Mouse (Mus musculus) cerebellum, adult 2 months (tissue): ENCODE results near the gene Gdi1. TPM values are rescaled to one million over a fixed set of nuclear protein-coding genes. Genes with fewer than 3 reads are reported as not detected.

ENCODE experiments used
- DNase-seq, 2 experiments: peaks; one replicate each; pipeline ENCODE4 v3.0.0; 2021
- H3K27ac ChIP-seq: fragments of 200-500 bp; 2 replicates; pipeline ENCODE4 v1.5.1; 2012; ENCODE audit warnings: low read length, control low read depth, inconsistent platforms; ENCODE audit not compliant: insufficient read depth
- H3K27me3 ChIP-seq: fragments of 200-500 bp; 2 replicates; pipeline ENCODE4 v1.6.1; 2012; ENCODE audit warnings: inconsistent platforms, mild to moderate bottlenecking, low read length, moderate library complexity; ENCODE audit not compliant: control insufficient read depth, insufficient read depth
- H3K4me1 ChIP-seq: fragments of 200-500 bp; 2 replicates; pipeline ENCODE4 v1.6.1; 2011; ENCODE audit warnings: low read length; ENCODE audit not compliant: control insufficient read depth, insufficient read depth
- H3K4me3 ChIP-seq: fragments of 200-500 bp; replicated peaks from 2 replicates; pipeline ENCODE3; 2011; ENCODE audit warnings: mild to moderate bottlenecking, low read depth, low read length, control low read depth; ENCODE audit not compliant: insufficient read depth
- CTCF ChIP-seq: fragments of 200-500 bp; IDR thresholded peaks from 2 replicates; pipeline ENCODE4 v1.5.1; 2011; ENCODE audit warnings: low read depth, mild to moderate bottlenecking, control low read depth, low read length, moderate library complexity, borderline replicate concordance; ENCODE audit not compliant: insufficient read depth
- POLR2A ChIP-seq: fragments of 200-500 bp; IDR thresholded peaks from 2 replicates; pipeline ENCODE4 v1.6.1; 2011; ENCODE audit warnings: low read length, control low read depth, borderline replicate concordance; ENCODE audit not compliant: insufficient read depth
- WGBS: fragments of 180-500 bp; shearing (Covaris S2); methylation state at CpG from one replicate; pipeline ENCODE4 v1.1.7; 2018; 5-methylcytosine and 5-hydroxymethylcytosine counted together
- polyA plus RNA-seq: library from polyadenylated mRNA; depleted of rRNA; stranded (reverse); fragments of >200 nt; gene quantifications from 2 replicates; pipeline ENCODE4 v1.2.3, GENCODE M21; 2012

The Gdi1 gene
- polyA plus RNA-seq, 1 experiment: 843 TPM

DNA sequence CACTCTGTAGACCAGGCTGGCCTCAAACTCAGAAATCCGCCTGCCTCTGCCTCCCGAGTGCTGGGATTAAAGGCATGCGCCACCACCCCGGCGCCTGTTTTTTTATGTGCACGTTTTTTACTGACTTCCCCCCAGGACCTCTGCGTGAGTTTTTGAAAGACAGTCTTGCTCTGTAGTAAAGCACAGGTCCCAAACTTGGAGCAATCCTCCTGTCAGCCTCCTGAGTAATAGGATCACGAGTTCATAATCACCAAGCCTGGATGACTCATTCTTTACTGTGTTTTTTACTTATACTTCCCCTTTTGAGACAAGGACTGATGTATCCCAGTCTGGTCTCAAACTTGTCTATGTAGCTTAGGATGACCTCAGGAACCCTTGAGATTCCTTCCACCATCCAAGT, 26.9 kb upstream of the Gdi1 start:
- TF ChIP-seq CTCF (no peak), POLR2A (no peak)
- Histone ChIP-seq H3K27ac (no peak overlapping the region), H3K27me3 (no peaks in the 10 kb centered on the region), H3K4me3 (no peak overlapping the region), H3K4me1 (no peaks in the 10 kb centered on the region)
- WGBS: 73% methylated on average over 8 of the region's 8 CpGs
- no peak for DNase-seq

DNA sequence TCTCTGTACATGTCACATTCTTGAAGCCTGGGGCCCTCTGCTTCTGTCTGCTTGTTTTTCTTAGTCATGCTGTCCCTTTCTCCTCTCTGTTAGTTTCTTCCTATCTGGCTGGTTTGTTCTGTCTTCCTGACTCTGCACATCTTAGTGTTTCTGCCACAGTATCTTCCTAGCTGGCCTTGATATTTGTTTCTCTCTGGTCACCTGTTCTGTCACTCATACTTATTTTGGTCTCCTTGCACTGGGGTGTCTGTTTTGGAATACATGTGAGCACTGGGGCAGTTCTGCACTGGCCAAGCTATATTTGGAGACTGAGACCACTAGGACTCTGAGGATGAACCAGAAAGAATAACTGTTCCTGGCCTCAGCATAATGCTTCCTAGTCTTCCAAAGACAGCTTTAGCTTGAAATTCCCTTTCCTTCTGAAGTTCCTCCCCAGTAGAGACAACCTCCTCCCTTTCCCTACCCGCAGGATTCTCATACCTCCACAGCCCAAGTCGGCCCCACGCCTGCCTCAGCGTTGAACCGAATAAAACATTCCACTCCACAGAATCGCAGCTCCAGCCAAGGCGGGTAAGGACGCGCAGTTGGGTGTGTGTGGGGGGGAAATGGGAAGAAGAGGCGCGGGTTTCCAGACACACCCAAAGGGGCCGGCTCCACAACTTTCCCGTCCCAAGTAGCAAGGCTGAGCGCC, 23.6 kb upstream of the Gdi1 start:
- DNase-seq: no peak
- H3K27ac ChIP-seq: no peak overlapping the region

DNA sequence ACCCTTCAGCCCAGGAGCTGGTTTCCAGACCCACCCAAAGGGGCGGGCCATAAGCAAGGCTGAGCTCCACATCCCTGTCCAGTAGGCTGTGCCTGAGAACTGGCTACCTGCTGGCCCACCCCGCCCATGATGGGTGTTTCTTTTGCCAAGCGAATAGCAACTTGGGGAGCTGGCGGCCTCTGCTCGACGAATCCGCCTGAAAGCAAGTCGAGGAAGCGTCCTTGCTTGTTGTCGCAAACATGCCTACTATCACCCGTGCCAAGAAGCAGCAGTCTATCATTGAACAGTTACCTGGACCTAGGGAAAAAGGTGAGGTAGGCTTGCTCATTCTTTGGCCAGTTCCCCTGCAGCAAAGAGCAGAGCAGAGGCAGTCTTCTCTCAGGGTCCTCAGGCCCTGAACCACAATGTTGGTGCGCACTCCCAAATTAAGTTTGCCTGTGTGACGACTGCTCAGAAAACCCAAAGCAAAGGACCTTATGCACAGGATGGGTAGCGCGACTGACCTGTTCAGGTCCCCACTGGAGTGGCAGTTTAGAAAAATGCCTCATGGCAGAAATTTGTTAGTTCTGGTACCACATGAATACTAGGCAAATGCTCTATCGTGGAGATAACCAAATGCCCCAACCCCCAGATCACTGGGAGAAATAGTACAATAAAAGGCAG, 22.9 kb upstream of the Gdi1 start, which contains the start of the genes Taz and Dnase1l1:
TSS of gene Taz (plus strand) at position 181 of the 663 bp plus-strand sequence.
TSS of gene Dnase1l1 (minus strand) at position 606 of the 663 bp plus-strand sequence.
- H3K4me1 ChIP-seq: 0 out of 2 replicates have a peak, but pooled peaks cover 3% of the 10 kb centered on the region
- DNase-seq: peak; percentile 72 to 82
- 10% methylated on average over 16 of the region's 16 CpGs for WGBS
- H3K27ac ChIP-seq: peak within 1 kb of the TSS; percentile 61; the same call in 1 of the 2 replicates
- peak within 1 kb of the TSS; percentile 75 for H3K4me3 ChIP-seq
- TF ChIP-seq CTCF: no peak
- no peak for TF ChIP-seq POLR2A
- H3K27me3 ChIP-seq: no peaks in the 10 kb centered on the region

More for the DNA sequence above, 23.6 kb upstream of the Gdi1 start:
- no peak for TF ChIP-seq CTCF
- TF ChIP-seq POLR2A: no peak
- Histone ChIP-seq H3K4me3 (peak overlapping the region; percentile 75), H3K4me1 (0 out of 2 replicates have a peak, but pooled peaks cover 3% of the 10 kb centered on the region), H3K27me3 (no peaks in the 10 kb centered on the region)
- under 1% methylated on average over 14 of the region's 14 CpGs for WGBS

DNA sequence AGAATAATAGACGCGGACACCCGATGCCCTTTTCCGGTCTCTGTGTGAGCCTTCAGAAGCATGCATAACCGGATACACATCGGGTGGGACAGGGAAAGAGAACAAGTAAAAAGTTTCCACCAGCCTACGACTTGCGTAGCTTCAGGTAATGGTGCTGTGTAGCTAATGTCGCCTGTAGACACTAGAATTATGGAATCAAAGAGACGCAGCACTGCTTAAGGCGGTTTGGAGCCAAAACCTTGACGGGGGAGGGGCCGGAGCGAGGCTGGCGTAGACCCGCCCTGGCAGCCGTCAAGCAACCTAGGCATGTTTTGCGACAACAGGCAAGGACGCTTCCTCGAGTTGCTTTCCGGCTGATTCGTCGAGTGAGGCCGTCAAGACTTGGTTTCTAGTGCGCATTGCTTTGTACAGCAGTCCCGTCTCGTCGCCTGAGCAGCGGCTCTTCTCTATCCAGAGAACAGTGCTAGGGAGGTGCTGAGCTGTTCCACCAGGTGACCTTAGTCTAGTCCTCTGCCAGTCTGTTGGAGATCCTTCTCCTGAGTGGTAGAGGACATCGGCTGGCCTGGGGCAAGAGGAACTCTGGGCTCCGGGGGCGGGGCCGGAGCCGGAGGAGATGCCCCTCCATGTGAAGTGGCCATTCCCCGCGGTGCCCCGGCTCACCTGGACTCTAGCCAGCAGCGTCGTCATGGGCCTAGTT, 22.3 kb upstream of the Gdi1 start:
- DNase-seq: peak; percentile 86 to 89
- H3K4me1 ChIP-seq: 0 out of 2 replicates have a peak, but pooled peaks cover 3% of the 10 kb centered on the region
- H3K4me3 ChIP-seq: peak overlapping the region; percentile 75
- peak overlapping the region; percentile 61; the same call in 1 of the 2 replicates for H3K27ac ChIP-seq
- 11% methylated on average over 39 of the region's 39 CpGs for WGBS
- no peaks in the 10 kb centered on the region for H3K27me3 ChIP-seq
- peak; percentile 79; the same call in 1 of the 2 replicates for TF ChIP-seq POLR2A
- TF ChIP-seq CTCF: no peak

DNA sequence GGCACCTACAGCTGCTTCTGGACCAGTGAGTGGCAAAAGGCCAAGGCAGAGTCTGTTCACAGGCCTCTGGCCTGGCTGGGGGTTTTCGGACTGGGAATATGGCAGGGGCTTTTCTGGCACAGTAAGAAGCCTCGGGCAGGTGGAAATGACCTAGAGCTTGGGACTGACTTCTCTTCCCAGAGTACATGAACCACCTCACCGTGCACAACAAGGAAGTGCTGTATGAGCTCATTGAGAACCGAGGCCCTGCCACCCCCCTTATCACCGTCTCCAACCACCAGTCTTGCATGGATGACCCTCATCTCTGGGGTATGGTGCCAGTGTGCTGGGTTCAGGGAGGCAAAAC, 21.7 kb upstream of the Gdi1 start:
- H3K4me1 ChIP-seq: 0 out of 2 replicates have a peak, but pooled peaks cover 3% of the 10 kb centered on the region
- TF ChIP-seq CTCF: no peak
- TF ChIP-seq POLR2A: no peak
- 3% methylated on average over 5 of the region's 5 CpGs for WGBS
- H3K27me3 ChIP-seq: no peaks in the 10 kb centered on the region
- DNase-seq: no peak
- H3K27ac ChIP-seq: peak overlapping the region; percentile 4; the same call in 1 of the 2 replicates
- peak overlapping the region; percentile 75 for H3K4me3 ChIP-seq

DNA sequence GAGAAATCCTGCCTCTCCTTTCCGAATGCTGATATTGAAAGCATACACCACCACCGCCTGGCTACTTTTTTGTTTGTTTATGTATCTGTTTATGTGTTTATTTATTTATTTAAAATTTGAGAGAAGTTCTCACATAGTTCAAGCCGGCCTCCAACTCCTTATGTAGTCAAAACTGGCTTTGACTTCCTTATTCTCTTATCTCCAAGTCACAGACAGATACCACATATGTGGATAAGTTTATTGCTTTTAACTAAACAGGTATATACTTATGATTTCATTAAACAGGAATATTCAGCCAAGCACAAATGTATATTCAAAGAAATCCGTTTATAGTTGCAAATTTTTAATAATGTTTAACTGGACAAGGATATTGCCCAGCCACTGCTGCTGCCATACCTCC, 11.4 kb upstream of the Gdi1 start:
- H3K4me3 ChIP-seq: no peak overlapping the region
- H3K27me3 ChIP-seq: no peaks in the 10 kb centered on the region
- no peak for DNase-seq
- 77% methylated on average over 4 of the region's 4 CpGs for WGBS
- H3K27ac ChIP-seq: no peak overlapping the region
- TF ChIP-seq CTCF (no peak), POLR2A (no peak)
- H3K4me1 ChIP-seq: peaks cover 2% of the 10 kb centered on the region; the same call in 1 of the 2 replicates

DNA sequence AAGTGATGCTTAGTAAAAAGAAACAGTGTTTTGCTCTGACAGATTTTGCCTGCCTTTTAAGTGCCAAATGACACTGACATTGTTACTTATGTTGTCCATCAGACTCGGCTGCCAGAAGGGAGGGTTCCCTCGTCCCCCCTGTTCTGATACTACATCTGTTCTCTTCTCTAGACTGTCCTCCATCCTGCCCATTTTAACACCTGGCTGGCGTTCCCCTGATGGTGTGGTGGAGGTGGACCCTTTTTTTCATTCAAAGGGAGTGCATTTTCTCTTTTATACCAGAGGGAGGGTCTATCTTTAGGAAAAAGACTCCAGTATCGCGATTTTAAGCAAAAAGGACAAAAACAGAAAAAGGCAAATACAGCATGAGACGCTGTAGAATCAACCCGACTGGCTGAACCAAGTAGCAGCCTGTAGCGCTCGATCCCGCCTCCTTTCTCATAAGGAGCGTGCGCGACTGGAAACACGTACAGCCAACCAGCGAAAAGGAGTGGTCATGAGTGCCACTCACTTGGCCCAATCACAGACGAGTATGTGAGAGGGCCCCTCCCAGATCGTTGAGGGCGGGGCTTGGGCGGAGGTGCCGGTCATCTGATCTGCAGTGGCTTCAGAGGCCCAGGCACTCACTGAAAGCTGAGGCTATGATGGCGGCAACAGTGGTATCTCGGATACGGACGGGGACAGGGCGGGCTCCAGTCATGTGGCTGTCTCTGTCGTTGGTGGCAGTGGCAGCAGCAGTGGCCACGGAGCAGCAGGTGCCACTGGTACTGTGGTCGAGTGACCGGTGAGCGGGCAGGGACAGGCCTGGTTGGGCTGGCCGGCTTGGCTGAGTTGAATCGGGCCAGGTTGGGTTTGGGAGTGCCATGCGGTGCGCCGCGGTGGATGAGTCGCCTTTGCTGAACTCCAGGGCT, 8.0 kb upstream of the Gdi1 start, which contains the start of gene Atp6ap1:
TSS of gene Atp6ap1 (plus strand) at position 560 of the 911 bp plus-strand sequence.
- Histone ChIP-seq H3K27ac (peak within 1 kb of the TSS; percentile 86), H3K27me3 (no peaks in the 10 kb centered on the region), H3K4me1 (peaks cover 3% of the 10 kb centered on the region; the same call in 1 of the 2 replicates), H3K4me3 (peak within 1 kb of the TSS; percentile 96)
- TF ChIP-seq CTCF: no peak
- TF ChIP-seq POLR2A: peak; percentile 87; the same call in 1 of the 2 replicates
- 6% methylated on average over 37 of the region's 37 CpGs for WGBS
- DNase-seq: peak; percentile 94 to 97
